Mouse (Mus musculus): ENCODE measurements around the gene Hapln1.

- peak; percentile 29 for TF ChIP-seq CTCF (IDR thresholded peaks at IDR 0.05)
- TF ChIP-seq EP300 (IDR thresholded peaks at IDR 0.05) = no peak
Measured at GRCm38 (mm10) chr13:89619064-89619463, 79.5 kb downstream of the Hapln1 start.

Measured in lung, postnatal 0 days (tissue).